Mouse (Mus musculus) liver, embryonic 11.5 days (tissue): ENCODE measurements at regions not wholly inside any gene's neighbourhood (a gene's known extent, or its start where the extent isn't known, plus 50 kb on each side); places are given as distances from the start of the nearest gene placed in this dataset.

Experiments used
- ATAC-seq: fragments of 200-750 bp; cut with Nextera tagmentation; replicated peaks from 2 replicates; pipeline ENCODE4 v1.8.0; 2017; ENCODE audit warnings: moderate number of reproducible peaks, mild to moderate bottlenecking, moderate TSS enrichment, moderate library complexity; ENCODE audit not compliant: low FRiP score
- DNase-seq: peaks from one replicate; pipeline ENCODE4 v3.0.0-alpha.2; 2017; ENCODE audit warnings: low spot score
- H3K27ac ChIP-seq: fragments of 300-500 bp; sonication (generic); 2 replicates; pipeline ENCODE4 v1.5.1; 2014; ENCODE audit warnings: mild to moderate bottlenecking, low read depth, low read length, control low read depth
- H3K27me3 ChIP-seq: fragments of 300-500 bp; sonication (generic); replicated peaks from 2 replicates; pipeline ENCODE4 v1.6.1; 2014; ENCODE audit warnings: low read length, mixed read lengths; ENCODE audit not compliant: control insufficient read depth, insufficient read depth
- H3K36me3 ChIP-seq: fragments of 300-500 bp; sonication (generic); 2 replicates; pipeline ENCODE4 v1.6.1; 2014; ENCODE audit warnings: mild to moderate bottlenecking, low read length, moderate library complexity, mixed read lengths; ENCODE audit not compliant: control insufficient read depth, insufficient read depth
- H3K4me1 ChIP-seq: fragments of 300-500 bp; sonication (generic); replicated peaks from 2 replicates; pipeline ENCODE4 v1.6.1; 2014; ENCODE audit warnings: low read length, mixed read lengths; ENCODE audit not compliant: control insufficient read depth, insufficient read depth
- H3K4me2 ChIP-seq: fragments of 300-500 bp; sonication (generic); 2 replicates; pipeline ENCODE4 v1.6.1; 2014; ENCODE audit warnings: mild to moderate bottlenecking, control low read depth, moderate library complexity
- H3K4me3 ChIP-seq: fragments of 300-500 bp; sonication (generic); 2 replicates; pipeline ENCODE4 v1.5.1; 2014; ENCODE audit warnings: low read depth, low read length, control low read depth
- H3K9ac ChIP-seq: fragments of 300-500 bp; sonication (generic); 2 replicates; pipeline ENCODE4 v1.6.1; 2014; ENCODE audit warnings: low read depth, low read length, control low read depth
- H3K9me3 ChIP-seq: fragments of 300-500 bp; sonication (generic); 2 replicates; pipeline ENCODE4 v1.6.1; 2016; ENCODE audit warnings: low read length, inconsistent platforms, mixed read lengths; ENCODE audit not compliant: control insufficient read depth
- WGBS: fragments of 180-500 bp; shearing (Covaris S2); extraction: QIAGEN DNeasy Blood & Tissue Kit; methylation state at CpG from one replicate; pipeline ENCODE4 v1.1.7; 2014; 5-methylcytosine and 5-hydroxymethylcytosine counted together

- ATAC-seq (no peak), DNase-seq (no peak)
- no peaks in the 10 kb centered on the region for H3K4me1 ChIP-seq
- H3K27me3 ChIP-seq, result no peaks in the 10 kb centered on the region
- no peak overlapping the region for H3K9ac ChIP-seq
- no peak overlapping the region for H3K27ac ChIP-seq
- H3K4me2 ChIP-seq, result no peak overlapping the region
- H3K36me3 ChIP-seq, result no peaks in the 10 kb centered on the region
- no peak overlapping the region for H3K4me3 ChIP-seq
- H3K9me3 ChIP-seq, result no peaks in the 10 kb centered on the region
- WGBS, result 79% methylated on average over 3 of the region's 3 CpGs
Observed at GRCm38 (mm10) chr6:93348141-93348540, 404.8 kb upstream of the Adamts9 start.

DNA sequence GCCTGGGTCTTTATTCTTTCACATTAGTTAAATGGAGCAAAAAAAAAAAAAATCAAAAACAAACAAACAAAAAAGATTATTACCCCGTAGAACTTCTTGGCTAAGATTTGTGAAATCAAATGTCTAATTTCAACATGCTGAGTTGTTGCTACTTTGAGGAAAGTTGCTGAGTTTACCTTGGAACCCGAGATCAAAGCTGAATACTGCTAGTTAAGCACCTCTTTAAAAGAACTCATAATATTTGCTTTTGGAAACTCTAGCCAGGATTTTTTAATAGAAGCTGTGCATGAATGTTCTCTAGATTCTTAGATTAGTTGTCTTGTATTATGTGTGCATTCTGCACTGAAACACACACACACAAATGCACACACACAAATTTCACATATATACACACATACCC lies 385.4 kb upstream of the Adamts9 start:
- no peaks in the 10 kb centered on the region for H3K36me3 ChIP-seq
- no peaks in the 10 kb centered on the region for H3K27me3 ChIP-seq
- no peaks in the 10 kb centered on the region for H3K4me1 ChIP-seq
- no peak for ATAC-seq
- WGBS, result 67% methylated on average over 2 of the region's 2 CpGs
- H3K4me3 ChIP-seq, result no peak overlapping the region
- no peak for DNase-seq
- H3K9me3 ChIP-seq, result no peaks in the 10 kb centered on the region
- no peak overlapping the region for H3K9ac ChIP-seq
- no peak overlapping the region for H3K27ac ChIP-seq
- H3K4me2 ChIP-seq, result no peak overlapping the region

- H3K4me2 ChIP-seq, result no peak overlapping the region
- ATAC-seq, result no peak
- no peak for DNase-seq
- H3K4me3 ChIP-seq, result no peak overlapping the region
- H3K9me3 ChIP-seq, result no peaks in the 10 kb centered on the region
- H3K27ac ChIP-seq, result no peak overlapping the region
- no peak overlapping the region for H3K9ac ChIP-seq
- H3K27me3 ChIP-seq, result no peaks in the 10 kb centered on the region
- WGBS, result 88% methylated on average over 1 of the region's 1 CpGs
- H3K4me1 ChIP-seq, result no peaks in the 10 kb centered on the region
- H3K36me3 ChIP-seq, result no peaks in the 10 kb centered on the region
Observed at GRCm38 (mm10) chr6:93327930-93328329, 384.6 kb upstream of the Adamts9 start.

GRCm38 (mm10) chr6:93323881-93324280 lies 380.6 kb upstream of the Adamts9 start:
- no peak overlapping the region for H3K9ac ChIP-seq
- no peak overlapping the region for H3K4me3 ChIP-seq
- no peaks in the 10 kb centered on the region for H3K36me3 ChIP-seq
- no peaks in the 10 kb centered on the region for H3K27me3 ChIP-seq
- no peaks in the 10 kb centered on the region for H3K4me1 ChIP-seq
- no peak overlapping the region for H3K27ac ChIP-seq
- no peak overlapping the region for H3K4me2 ChIP-seq
- no peak for DNase-seq
- ATAC-seq, result no peak
- WGBS, result 72% methylated on average over 3 of the region's 3 CpGs
- no peaks in the 10 kb centered on the region for H3K9me3 ChIP-seq

GRCm38 (mm10) chr6:93314625-93315024 lies 371.3 kb upstream of the Adamts9 start:
- Histone ChIP-seq H3K27me3 (no peaks in the 10 kb centered on the region), H3K36me3 (no peaks in the 10 kb centered on the region), H3K4me1 (no peaks in the 10 kb centered on the region), H3K27ac (no peak overlapping the region), H3K9me3 (no peaks in the 10 kb centered on the region), H3K4me3 (no peak overlapping the region), H3K4me2 (no peak overlapping the region), H3K9ac (no peak overlapping the region)
- DNase-seq, result no peak
- 66% methylated on average over 5 of the region's 5 CpGs for WGBS
- no peak for ATAC-seq

GRCm38 (mm10) chr6:93305176-93305575 lies 361.9 kb upstream of the Adamts9 start:
- 39% methylated on average over 2 of the region's 2 CpGs for WGBS
- Histone ChIP-seq H3K9ac (no peak overlapping the region), H3K27ac (no peak overlapping the region), H3K4me1 (no peaks in the 10 kb centered on the region), H3K9me3 (no peaks in the 10 kb centered on the region), H3K36me3 (no peaks in the 10 kb centered on the region), H3K4me3 (no peak overlapping the region), H3K27me3 (no peaks in the 10 kb centered on the region), H3K4me2 (no peak overlapping the region)
- no peak for DNase-seq
- ATAC-seq, result no peak

- Histone ChIP-seq H3K27ac (no peak overlapping the region), H3K36me3 (no peaks in the 10 kb centered on the region), H3K9ac (no peak overlapping the region), H3K4me1 (no peaks in the 10 kb centered on the region; the same call in 1 of the 2 replicates), H3K4me2 (no peak overlapping the region), H3K27me3 (no peaks in the 10 kb centered on the region), H3K4me3 (no peak overlapping the region), H3K9me3 (no peaks in the 10 kb centered on the region)
- ATAC-seq, result no peak
- DNase-seq, result no peak
- 41% methylated on average over 6 of the region's 6 CpGs for WGBS
Observed at GRCm38 (mm10) chr6:93297975-93298374, 354.7 kb upstream of the Adamts9 start.

- no peak for ATAC-seq
- 75% methylated on average over 1 of the region's 1 CpGs for WGBS
- Histone ChIP-seq H3K27me3 (no peaks in the 10 kb centered on the region), H3K36me3 (no peaks in the 10 kb centered on the region), H3K9me3 (no peaks in the 10 kb centered on the region), H3K4me3 (no peak overlapping the region), H3K4me2 (no peak overlapping the region), H3K4me1 (no peaks in the 10 kb centered on the region), H3K27ac (no peak overlapping the region), H3K9ac (no peak overlapping the region)
- no peak for DNase-seq
Observed at GRCm38 (mm10) chr6:93291711-93292110, 348.4 kb upstream of the Adamts9 start.

DNA sequence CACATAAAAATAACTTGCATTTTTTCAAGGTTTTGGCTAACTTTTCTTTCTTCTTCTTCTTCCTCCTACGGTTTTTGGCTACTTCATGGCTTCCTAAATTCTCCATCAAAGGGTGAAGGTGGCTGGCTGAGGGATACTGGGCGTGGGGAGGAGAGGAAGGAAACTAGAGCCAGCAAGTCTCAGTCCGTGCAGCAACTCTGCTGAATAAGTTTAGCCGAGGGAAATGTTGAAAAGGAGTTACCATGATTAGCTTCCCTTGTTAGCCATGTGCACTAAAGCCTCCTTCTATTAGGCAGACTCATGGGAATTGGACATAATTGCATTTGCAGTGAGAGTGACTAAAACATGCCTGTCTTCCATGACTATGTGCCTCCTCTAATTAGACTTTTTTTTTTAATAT lies 345.1 kb upstream of the Adamts9 start:
- 60% methylated on average over 4 of the region's 4 CpGs for WGBS
- Histone ChIP-seq H3K4me3 (no peak overlapping the region), H3K9me3 (no peaks in the 10 kb centered on the region), H3K27me3 (no peaks in the 10 kb centered on the region), H3K4me1 (no peaks in the 10 kb centered on the region), H3K36me3 (no peaks in the 10 kb centered on the region), H3K27ac (no peak overlapping the region), H3K9ac (no peak overlapping the region), H3K4me2 (no peak overlapping the region)
- DNase-seq (no peak), ATAC-seq (no peak)
